Comparison of ENCODE assay signal across 23 mouse cellular contexts in the genomic region with DNA sequence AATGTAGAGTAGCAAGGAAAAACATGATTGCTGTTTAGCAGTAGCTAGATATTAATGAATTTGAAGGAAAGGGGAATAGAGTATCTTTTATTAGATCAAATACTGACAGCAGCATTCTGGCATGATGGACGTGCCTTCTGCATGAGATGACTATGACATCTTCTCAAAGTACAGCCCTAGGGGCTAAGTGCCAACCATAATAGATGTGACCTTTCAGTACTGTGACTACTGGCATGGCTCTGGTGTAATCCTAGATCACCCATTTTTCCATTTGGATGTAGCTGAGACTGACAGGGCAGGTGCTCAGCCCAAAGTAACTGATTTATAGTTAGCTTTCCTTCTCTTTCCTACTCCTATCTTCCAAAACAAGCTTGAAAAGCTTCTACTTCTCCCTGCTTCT. TPM values are rescaled to one million over a fixed set of nuclear protein-coding genes. Genes with fewer than 3 reads are reported as not detected.
DNase-seq lines count a peak whose midpoint lies in the region; ATAC-seq and TF ChIP-seq lines count a peak whose summit lies in the region.
"Had no signal": no experiment of that assay in that cellular context is flagged by ENCODE, and none has a peak within 500 bp of the region (broad histone marks: within the 10 kb centered on the region; RNA-seq: fewer than 3 reads in every experiment).

No protein-coding gene starts in this region.

- no peaks in the 10 kb centered on the region for H3K36me3 ChIP-seq in kidney, embryonic 14.5 days (ENCODE audit: control insufficient read depth, insufficient read depth, low read length)
- peaks cover 41 to 65% of the 10 kb centered on the region in 2 experiments for H3K36me3 ChIP-seq in MEL (ENCODE audit: control insufficient read depth in 1 of 2, insufficient read depth in 2 of 2, low read length in 2 of 2)
- no peaks in the 10 kb centered on the region for H3K36me3 ChIP-seq in limb, embryonic 14.5 days (ENCODE audit: control insufficient read depth, insufficient read depth, low read length)
- H3K36me3 ChIP-seq: embryonic facial prominence, embryonic 12.5 days; hindbrain, embryonic 10.5 days; liver, embryonic 13.5 days; lung, embryonic 15.5 days; midbrain, embryonic 10.5 days; neural tube, embryonic 12.5 days had no signal

- no peak for TF ChIP-seq RAD21 in MEL (IDR thresholded peaks at IDR 0.05; ENCODE audit: low read depth, low read length)

- TF ChIP-seq EP300 in MEL (IDR thresholded peaks at IDR 0.05; ENCODE audit: low read depth in 1 of 2, low read length in 2 of 2): no peak

- peaks cover 4% of the 10 kb centered on the region; the same call in 1 of the 2 replicates for H3K4me1 ChIP-seq in kidney, embryonic 14.5 days (ENCODE audit: control insufficient read depth, insufficient read depth, low read length)
- peaks cover 0 to 3% of the 10 kb centered on the region in 2 experiments; a peak in 2 of 4 replicates for H3K4me1 ChIP-seq in MEL (ENCODE audit: control insufficient read depth in 1 of 2, insufficient read depth in 2 of 2, low read length in 2 of 2)
- H3K4me1 ChIP-seq in limb, embryonic 14.5 days (ENCODE audit: control insufficient read depth, insufficient read depth, low read length): no peaks in the 10 kb centered on the region
- H3K4me1 ChIP-seq: embryonic facial prominence, embryonic 12.5 days; hindbrain, embryonic 10.5 days; liver, embryonic 13.5 days; lung, embryonic 15.5 days; neural tube, embryonic 12.5 days had no signal

- H3K4me3 ChIP-seq in kidney, embryonic 14.5 days (ENCODE audit: low read length): no peak overlapping the region
- H3K4me3 ChIP-seq in MEL (ENCODE audit: control insufficient read depth in 1 of 2, insufficient read depth in 1 of 2, low read depth in 2 of 2, low read length in 2 of 2): no peak overlapping the region
- no peak overlapping the region for H3K4me3 ChIP-seq in limb, embryonic 14.5 days (replicated peaks; ENCODE audit: low read length)
- H3K4me3 ChIP-seq: embryonic facial prominence, embryonic 12.5 days; hindbrain, embryonic 10.5 days; layer of hippocampus, adult 2 months; liver, embryonic 13.5 days; lung, embryonic 15.5 days; midbrain, embryonic 10.5 days; neural tube, embryonic 12.5 days had no signal

- no peak for TF ChIP-seq CTCF in MEL (IDR thresholded peaks at IDR 0.05 in 2 of 3, conservative IDR thresholded peaks at IDR 0.05 in 1 of 3; ENCODE audit: control insufficient read depth in 1 of 3, insufficient read depth in 1 of 3, low read depth in 2 of 3, low read length in 3 of 3, poor library complexity in 1 of 3, severe bottlenecking in 1 of 3)

- H3K9ac ChIP-seq in kidney, embryonic 14.5 days (ENCODE audit: low read depth, low read length): no peak overlapping the region
- no peak overlapping the region for H3K9ac ChIP-seq in MEL (ENCODE audit: control insufficient read depth, low read depth, low read length, poor library complexity, severe bottlenecking)
- no peak overlapping the region for H3K9ac ChIP-seq in limb, embryonic 14.5 days (ENCODE audit: low read depth, low read length, severe bottlenecking)
- H3K9ac ChIP-seq: embryonic facial prominence, embryonic 12.5 days; liver, embryonic 13.5 days; lung, embryonic 15.5 days; neural tube, embryonic 12.5 days had no signal

- no peaks in the 10 kb centered on the region for H3K27me3 ChIP-seq in kidney, embryonic 14.5 days (ENCODE audit: control insufficient read depth, insufficient read depth, low read length)
- H3K27me3 ChIP-seq in MEL (ENCODE audit: control insufficient read depth in 1 of 2, insufficient read depth in 2 of 2, low read length in 2 of 2): no peaks in the 10 kb centered on the region
- H3K27me3 ChIP-seq in limb, embryonic 14.5 days (ENCODE audit: control insufficient read depth, insufficient read depth, low read length): no peaks in the 10 kb centered on the region
- H3K27me3 ChIP-seq: embryonic facial prominence, embryonic 12.5 days; liver, embryonic 13.5 days; lung, embryonic 15.5 days; neural tube, embryonic 12.5 days had no signal

- ATAC-seq in kidney, embryonic 14.5 days (ENCODE audit: low FRiP score, low TSS enrichment): no peak
- peak; percentile 68; the same call in 1 of the 2 replicates for ATAC-seq in limb, embryonic 14.5 days (ENCODE audit: low FRiP score, low read depth)
- ATAC-seq: forebrain, embryonic 16.5 days had no signal

- H3K4me2 ChIP-seq in kidney, embryonic 14.5 days (replicated peaks; ENCODE audit: low read depth, low read length): no peak overlapping the region
- H3K4me2 ChIP-seq in limb, embryonic 14.5 days (replicated peaks; ENCODE audit: low read depth, low read length, severe bottlenecking): no peak overlapping the region
- H3K4me2 ChIP-seq: embryonic facial prominence, embryonic 12.5 days; liver, embryonic 13.5 days; lung, embryonic 15.5 days; neural tube, embryonic 12.5 days had no signal

- 72% methylated on average over 1 of the region's 1 CpGs for WGBS in kidney, embryonic 14.5 days
- WGBS in limb, embryonic 14.5 days: 73% methylated on average over 1 of the region's 1 CpGs

- H3K9me3 ChIP-seq in kidney, embryonic 14.5 days (ENCODE audit: control insufficient read depth, low read length): no peaks in the 10 kb centered on the region
- H3K9me3 ChIP-seq in MEL (replicated peaks; ENCODE audit: insufficient read depth, low read length): no peaks in the 10 kb centered on the region
- H3K9me3 ChIP-seq in limb, embryonic 14.5 days (ENCODE audit: control insufficient read depth, low read length): no peaks in the 10 kb centered on the region
- H3K9me3 ChIP-seq: embryonic facial prominence, embryonic 12.5 days; hindbrain, embryonic 10.5 days; liver, embryonic 13.5 days; lung, embryonic 15.5 days; midbrain, embryonic 10.5 days; neural tube, embryonic 12.5 days had no signal

- TF ChIP-seq POLR2A in MEL (IDR thresholded peaks at IDR 0.05; ENCODE audit: control insufficient read depth in 1 of 2, insufficient read depth in 1 of 2, low read depth in 1 of 2, low read length in 2 of 2, poor library complexity in 1 of 2): peak in 1 of 2 experiments; percentile 34; a peak in 2 of 4 replicates
- TF ChIP-seq POLR2A in limb, embryonic 14.5 days (IDR thresholded peaks at IDR 0.05; ENCODE audit: borderline replicate concordance, extremely low read depth, insufficient read depth, insufficient read length): no peak

- peak overlapping the region; percentile 15; the same call in 1 of the 2 replicates for H3K27ac ChIP-seq in kidney, embryonic 14.5 days (ENCODE audit: low read depth, low read length)
- H3K27ac ChIP-seq in MEL (ENCODE audit: control insufficient read depth, low read depth, low read length): no peak overlapping the region
- no peak overlapping the region for H3K27ac ChIP-seq in limb, embryonic 14.5 days (replicated peaks; ENCODE audit: low read depth, low read length)
- H3K27ac ChIP-seq: embryonic facial prominence, embryonic 12.5 days; hindbrain, embryonic 10.5 days; layer of hippocampus, adult 2 months; liver, embryonic 13.5 days; midbrain, embryonic 10.5 days; neural tube, embryonic 12.5 days had no signal

- DNase-seq in adrenal gland, postnatal 36 days: peak; percentile 18 to 23
- no peak for DNase-seq in adrenal gland, postnatal 25 days
- DNase-seq in kidney, adult 11 months: no peak
- DNase-seq in MEL (ENCODE audit: low read depth, low spot score): peak; percentile 40
- peak; percentile 21 for DNase-seq in limb, embryonic 14.5 days (ENCODE audit: low spot score)
- no peak for DNase-seq in ovary, adult 18-20 months (ENCODE audit: low spot score)
- no peak for DNase-seq in urinary bladder, postnatal 10 days (ENCODE audit: low spot score)
- DNase-seq: B cell, adult 2 months; cerebellum, adult 9-11 months; layer of hippocampus, postnatal 36 days; liver, embryonic 13.5 days; right cerebral cortex, adult 18-20 months had no signal

- peaks cover 48% of the 10 kb centered on the region for H3K79me2 ChIP-seq in MEL (ENCODE audit: control insufficient read depth, insufficient read depth, low read length, poor library complexity)

TF ChIP-seq in MEL, 35 proteins besides CTCF, POLR2A, EP300 and RAD21:
- TF ChIP-seq SIN3A (IDR thresholded peaks at IDR 0.05; ENCODE audit: low read length): peak; percentile 6; the same call in 1 of the 2 replicates
- no peak for TF ChIP-seq HCFC1 (IDR thresholded peaks at IDR 0.05; ENCODE audit: low read depth, low read length)
- TF ChIP-seq MYC (IDR thresholded peaks at IDR 0.05; ENCODE audit: low read depth, low read length): 0 out of 2 replicates have a peak, but pooled peaks have one; percentile 39
- no peak for TF ChIP-seq MEF2A (IDR thresholded peaks at IDR 0.05; ENCODE audit: extremely low read depth, insufficient replicate concordance, low read depth, low read length, poor library complexity, severe bottlenecking)
- TF ChIP-seq MYB (IDR thresholded peaks at IDR 0.05; ENCODE audit: low read depth, low read length): no peak
- 0 out of 2 replicates have a peak, but pooled peaks have one; percentile 20 for TF ChIP-seq RCOR1 (IDR thresholded peaks at IDR 0.05; ENCODE audit: low read depth, low read length)
- no peak for TF ChIP-seq UBTF (IDR thresholded peaks at IDR 0.05; ENCODE audit: borderline replicate concordance, insufficient read depth, low read depth, low read length)
- TF ChIP-seq MAFK (IDR thresholded peaks at IDR 0.05; ENCODE audit: borderline replicate concordance, low read depth, low read length): no peak
- 0 out of 2 replicates have a peak, but pooled peaks have one; percentile 68 for TF ChIP-seq ZMIZ1 (IDR thresholded peaks at IDR 0.05; ENCODE audit: low read depth, low read length)
- TF ChIP-seq POLR2AphosphoS5 (IDR thresholded peaks at IDR 0.05; ENCODE audit: borderline replicate concordance, low read depth, low read length): peak; percentile 88; the same call in 1 of the 2 replicates
- TF ChIP-seq GABPA (IDR thresholded peaks at IDR 0.05; ENCODE audit: low read depth, low read length): no peak
- TF ChIP-seq E2F4 (IDR thresholded peaks at IDR 0.05; ENCODE audit: borderline replicate concordance, low read depth, low read length): no peak

RNA-seq across cellular contexts. Expression of gene Car1, which starts 20.6 kb away (rescaled TPM):
- total RNA-seq in adrenal gland, postnatal 36 days (2021): under 1 TPM in 1 of 2 experiments, not detected in 1; 0.40 TPM
- not detected in 2 replicates for total RNA-seq in adrenal gland, postnatal 25 days (2021)
- polyA plus RNA-seq in kidney, embryonic 14.5 days (2014; fragmentation: Nextera tagmentation; extraction: Ambion mirVana): not detected in 2 replicates
- 3,564 and 4,374 TPM in 2 replicates for total RNA-seq in MEL (2012; rRNA removed)
- 1,000 to 10,000 TPM; 1,720 to 6,361 TPM for polyA plus RNA-seq in MEL (2012; ENCODE audit: insufficient read depth in 1 of 2, insufficient read length in 2 of 2, low read depth in 1 of 2, low replicate concordance in 2 of 2, missing spikeins in 1 of 2)
- 0.23 and 0.60 TPM in 2 replicates for polyA plus RNA-seq in limb, embryonic 14.5 days (2012; rRNA removed)
- polyA plus RNA-seq in limb, embryonic 14.5 days (2014; fragmentation: Nextera tagmentation; extraction: Ambion mirVana): 0.22 and 0.70 TPM in 2 replicates
- total RNA-seq: layer of hippocampus, adult 2 months; layer of hippocampus, postnatal 36 days; monocyte, adult 5-6 weeks had no signal
- polyA plus RNA-seq: forebrain, embryonic 16.5 days; hindbrain, embryonic 10.5 days; kidney, embryonic 16.5 days; midbrain, embryonic 10.5 days; neural tube, embryonic 12.5 days; small intestine, adult 2 months had no signal

Comparison
In these comparisons a context has a peak if more than half of its experiments do, and no peak if none do; other contexts are left out.
1. DNase-seq: peak in adrenal gland, postnatal 36 days (2 of 2), MEL (single experiment) and limb, embryonic 14.5 days (single experiment); none in adrenal gland, postnatal 25 days (single experiment), kidney, adult 11 months (single experiment), ovary, adult 18-20 months (single experiment) and urinary bladder, postnatal 10 days (single experiment).
2. RNA of gene Car1, which starts 20.6 kb away (total RNA-seq): 3,564 to 4,374 TPM in MEL; 0.40 TPM in adrenal gland, postnatal 36 days and not detected in adrenal gland, postnatal 25 days; every median in the first group is over 1,000 times any median in the second.